Mouse (Mus musculus) forebrain, embryonic 14.5 days (tissue): ENCODE results near the gene Mzf1. TPM values are rescaled to one million over a fixed set of nuclear protein-coding genes. Genes with fewer than 3 reads are reported as not detected.

Source experiments
- ATAC-seq: fragments of 200-750 bp; cut with Nextera tagmentation; 2 replicates; pipeline ENCODE4 v1.8.0; 2017; ENCODE audit warnings: mild to moderate bottlenecking, moderate library complexity
- DNase-seq: peaks from one replicate; pipeline ENCODE4 v3.0.0-alpha.2; 2015; ENCODE audit warnings: low spot score
- H3K27ac ChIP-seq: fragments of 300-500 bp; sonication (generic); 2 replicates; pipeline ENCODE4 v1.5.1; 2014; ENCODE audit warnings: low read depth, mild to moderate bottlenecking, control low read depth, low read length, moderate library complexity
- H3K27me3 ChIP-seq: fragments of 300-500 bp; sonication (generic); replicated peaks from 2 replicates; pipeline ENCODE4 v1.6.1; 2014; ENCODE audit warnings: low read length, control low read depth, mixed read lengths; ENCODE audit not compliant: control insufficient read depth, insufficient read depth
- H3K36me3 ChIP-seq: fragments of 300-500 bp; sonication (generic); 2 replicates; pipeline ENCODE4 v1.6.1; 2014; ENCODE audit warnings: low read length, control low read depth; ENCODE audit not compliant: control insufficient read depth, insufficient read depth
- H3K4me1 ChIP-seq: fragments of 300-500 bp; sonication (generic); 2 replicates; pipeline ENCODE4 v1.6.1; 2014; ENCODE audit warnings: antibody characterized with exemption, low read length, control low read depth; ENCODE audit not compliant: control insufficient read depth, insufficient read depth
- H3K4me2 ChIP-seq: fragments of 300-500 bp; sonication (generic); 2 replicates; pipeline ENCODE4 v1.6.1; 2014; ENCODE audit warnings: mild to moderate bottlenecking, control low read depth, low read length
- H3K4me3 ChIP-seq: fragments of 300-500 bp; sonication (generic); 2 replicates; pipeline ENCODE4 v1.5.1; 2014; ENCODE audit warnings: low read depth, low read length, control low read depth
- H3K9ac ChIP-seq: fragments of 300-500 bp; sonication (generic); 2 replicates; pipeline ENCODE4 v1.6.1; 2014; ENCODE audit warnings: mild to moderate bottlenecking, low read length, control low read depth, moderate library complexity
- H3K9me3 ChIP-seq: fragments of 300-500 bp; sonication (generic); replicated peaks from 2 replicates; pipeline ENCODE4 v1.6.1; 2016; ENCODE audit warnings: low read length, control low read depth, mixed read lengths; ENCODE audit not compliant: control insufficient read depth
- WGBS: fragments of 180-500 bp; shearing (Covaris S2); extraction: QIAGEN DNeasy Blood & Tissue Kit; methylation state at CpG from one replicate; pipeline ENCODE4 v1.1.7; 2014; 5-methylcytosine and 5-hydroxymethylcytosine counted together
- polyA plus RNA-seq: library from polyadenylated mRNA; unstranded; fragments of >200 nt; fragmentation: Nextera tagmentation; extraction: Ambion mirVana; gene quantifications from 2 replicates; pipeline ENCODE4 v1.2.1, GENCODE M21; 2014

Mzf1 gene
- polyA plus RNA-seq, 1 experiment from 2014 or later: 4.0 TPM

- no peaks in the 10 kb centered on the region for H3K27me3 ChIP-seq
- no peak for ATAC-seq
- H3K36me3 ChIP-seq: peaks cover 6% of the 10 kb centered on the region
- no peak for DNase-seq
- H3K27ac ChIP-seq: no peak within 1 kb of the TSS
- H3K4me2 ChIP-seq: no peak within 1 kb of the TSS
- WGBS: 84% methylated on average over 3 of the region's 3 CpGs
- no peaks in the 10 kb centered on the region for H3K4me1 ChIP-seq
- H3K9me3 ChIP-seq: no peaks in the 10 kb centered on the region
- H3K4me3 ChIP-seq: no peak within 1 kb of the TSS
- no peak within 1 kb of the TSS for H3K9ac ChIP-seq
Measured at GRCm38 (mm10) chr7:12998851-12999250, 55.7 kb downstream of the Mzf1 start, which contains the start of gene Trim28. Gene Trim28, plus strand, starts transcription at chr7:12999114.

- Histone ChIP-seq H3K4me2 (no peak within 1 kb of the TSS), H3K9me3 (no peaks in the 10 kb centered on the region), H3K27me3 (no peaks in the 10 kb centered on the region), H3K4me1 (no peaks in the 10 kb centered on the region), H3K4me3 (no peak within 1 kb of the TSS), H3K27ac (no peak within 1 kb of the TSS), H3K36me3 (peaks cover 4% of the 10 kb centered on the region; the same call in 1 of the 2 replicates), H3K9ac (no peak within 1 kb of the TSS)
- no peak for ATAC-seq
- no peak for DNase-seq
- WGBS: 85% methylated on average over 5 of the region's 5 CpGs
Measured at GRCm38 (mm10) chr7:12998053-12998452, 56.5 kb downstream of the Mzf1 start, which contains the start of gene Slc27a5. Gene Slc27a5, minus strand, starts transcription at chr7:12998192.

- Histone ChIP-seq H3K9ac (no peak overlapping the region), H3K4me1 (no peaks in the 10 kb centered on the region), H3K27ac (no peak overlapping the region), H3K27me3 (no peaks in the 10 kb centered on the region), H3K36me3 (no peaks in the 10 kb centered on the region), H3K4me2 (no peak overlapping the region), H3K4me3 (no peak overlapping the region), H3K9me3 (no peaks in the 10 kb centered on the region)
- DNase-seq (no peak), ATAC-seq (no peak)
- WGBS: 74% methylated on average over 5 of the region's 5 CpGs
Measured at GRCm38 (mm10) chr7:12997230-12997629, 57.3 kb downstream of the Mzf1 start.

- ATAC-seq: no peak
- no peaks in the 10 kb centered on the region for H3K27me3 ChIP-seq
- H3K36me3 ChIP-seq: no peaks in the 10 kb centered on the region
Measured at GRCm38 (mm10) chr7:12995862-12996261, 58.7 kb downstream of the Mzf1 start.

GRCm38 (mm10) chr7:12993148-12993547, 61.4 kb downstream of the Mzf1 start:
- 90% methylated on average over 10 of the region's 10 CpGs for WGBS
- H3K9me3 ChIP-seq: no peaks in the 10 kb centered on the region
- no peak for ATAC-seq
- DNase-seq: no peak
- H3K36me3 ChIP-seq: no peaks in the 10 kb centered on the region
- no peak overlapping the region for H3K9ac ChIP-seq
- no peak overlapping the region for H3K27ac ChIP-seq
- H3K4me1 ChIP-seq: no peaks in the 10 kb centered on the region
- H3K4me2 ChIP-seq: no peak overlapping the region
- H3K4me3 ChIP-seq: no peak overlapping the region
- no peaks in the 10 kb centered on the region for H3K27me3 ChIP-seq

More at GRCm38 (mm10) chr7:12995862-12996261, 58.7 kb downstream of the Mzf1 start:
- Histone ChIP-seq H3K4me3 (no peak overlapping the region), H3K27ac (no peak overlapping the region), H3K9me3 (no peaks in the 10 kb centered on the region), H3K4me2 (no peak overlapping the region), H3K4me1 (no peaks in the 10 kb centered on the region), H3K9ac (no peak overlapping the region)
- DNase-seq: no peak

Other genes starting within 250 kb of the Mzf1 start
- 16.1 and 23.6 TPM in 2 replicates for gene Zfp329, start 235.9 kb downstream of the Mzf1 start, polyA plus RNA-seq
- gene Zfp110, start 220.0 kb downstream of the Mzf1 start, polyA plus RNA-seq: 29.7 and 38.8 TPM in 2 replicates
- gene Zfp128, start 173.6 kb downstream of the Mzf1 start, polyA plus RNA-seq: 8.9 and 10.5 TPM in 2 replicates
- 15.4 and 16.3 TPM in 2 replicates for gene Zscan22, start 156.9 kb downstream of the Mzf1 start, polyA plus RNA-seq
- 740 and 1,089 TPM in 2 replicates for gene Rps5, start 132.5 kb downstream of the Mzf1 start, polyA plus RNA-seq
- gene Rnf225, start 127.3 kb downstream of the Mzf1 start, polyA plus RNA-seq: 0.48 and 0.57 TPM in 2 replicates
- gene Zfp324, start 88.9 kb downstream of the Mzf1 start, polyA plus RNA-seq: 10.1 and 11.4 TPM in 2 replicates
- 4.5 and 4.9 TPM in 2 replicates for gene Zfp446, start 76.9 kb downstream of the Mzf1 start, polyA plus RNA-seq
- gene Slc27a5, start 56.6 kb downstream of the Mzf1 start, polyA plus RNA-seq: 0.10 TPM in 1 of 2 replicates, not detected in the other
- gene Trim28, start 55.6 kb downstream of the Mzf1 start, polyA plus RNA-seq: 266 and 317 TPM in 2 replicates
- 34.7 and 41.1 TPM in 2 replicates for gene Zbtb45, start 44.7 kb downstream of the Mzf1 start, polyA plus RNA-seq
- 189 and 215 TPM in 2 replicates for gene Chmp2a, start 20.0 kb downstream of the Mzf1 start, polyA plus RNA-seq
- gene Ube2m, start 16.5 kb downstream of the Mzf1 start, polyA plus RNA-seq: 73.4 and 77.9 TPM in 2 replicates
- gene Vmn1r85, start 40.4 kb upstream of the Mzf1 start, polyA plus RNA-seq: 0.04 and 0.06 TPM in 2 replicates
- not detected in 2 replicates for gene Vmn1r86, start 65.2 kb upstream of the Mzf1 start, polyA plus RNA-seq
- gene Vmn1r87, start 85.4 kb upstream of the Mzf1 start, polyA plus RNA-seq: not detected in 2 replicates
- gene Vmn1r88, start 104.8 kb upstream of the Mzf1 start, polyA plus RNA-seq: not detected in 2 replicates
- not detected in 2 replicates for gene Vmn1r89, start 158.3 kb upstream of the Mzf1 start, polyA plus RNA-seq
- gene Lig1, start 222.5 kb upstream of the Mzf1 start, polyA plus RNA-seq: 54.9 and 62.0 TPM in 2 replicates
- 7.1 and 9.0 TPM in 2 replicates for gene Zswim9, start 224.0 kb upstream of the Mzf1 start, polyA plus RNA-seq